Mouse (Mus musculus) 416B (cell line): ENCODE data around the gene Synpo2.

Experiments
- DNase-seq: peaks from one replicate; pipeline ENCODE4 v3.0.0; 2011; ENCODE audit warnings: low read depth

Gene Synpo2

GRCm38 (mm10) chr3:123033804-123034203 lies 202.1 kb downstream of the Synpo2 start:
- DNase-seq = no peak
